Mouse (Mus musculus): ENCODE measurements around the gene Taf12. TPM values are rescaled to one million over a fixed set of nuclear protein-coding genes. Genes with fewer than 3 reads are reported as not detected.

Taf12 gene
- 15.5 TPM for polyA plus RNA-seq (2014; fragmentation: Illumina TruSeq; extraction: RNeasy Lipid Tissue Mini Kit (QIAGEN cat#74804); ENCODE audit: low read depth, low replicate concordance)

GRCm38 (mm10) chr4:132274156-132274862 lies at the start of gene Taf12:
Gene Taf12, plus strand, starts transcription at chr4:132274375.

GRCm38 (mm10) chr4:132261514-132262357 lies 12.4 kb upstream of the Taf12 start, which contains the start of gene Gmeb1:
Gene Gmeb1, minus strand, starts transcription at chr4:132261602.

GRCm38 (mm10) chr4:132302939-132303479 lies 28.8 kb downstream of the Taf12 start, which contains the start of gene Rab42:
Gene Rab42, minus strand, starts transcription at chr4:132303385.

GRCm38 (mm10) chr4:132329115-132329834 lies 55.1 kb downstream of the Taf12 start, which contains the start of gene Trnau1ap:
Gene Trnau1ap, minus strand, starts transcription at chr4:132329538.

Other genes with a start within 250 kb of the Taf12 start
- gene Gm10300, start 199.7 kb upstream of the Taf12 start, polyA plus RNA-seq (2014; fragmentation: Illumina TruSeq; extraction: RNeasy Lipid Tissue Mini Kit (QIAGEN cat#74804); ENCODE audit: low read depth, low replicate concordance), result not detected
- gene Epb41, start 199.1 kb upstream of the Taf12 start, polyA plus RNA-seq (2014; fragmentation: Illumina TruSeq; extraction: RNeasy Lipid Tissue Mini Kit (QIAGEN cat#74804); ENCODE audit: low read depth, low replicate concordance), result 43.0 TPM
- 0.23 TPM for gene Oprd1, start 129.9 kb upstream of the Taf12 start, polyA plus RNA-seq (2014; fragmentation: Illumina TruSeq; extraction: RNeasy Lipid Tissue Mini Kit (QIAGEN cat#74804); ENCODE audit: low read depth, low replicate concordance)
- gene Ythdf2, start 62.1 kb upstream of the Taf12 start, polyA plus RNA-seq (2014; fragmentation: Illumina TruSeq; extraction: RNeasy Lipid Tissue Mini Kit (QIAGEN cat#74804); ENCODE audit: low read depth, low replicate concordance), result 75.8 TPM
- 5.7 TPM for gene Gmeb1, start 12.8 kb upstream of the Taf12 start, polyA plus RNA-seq (2014; fragmentation: Illumina TruSeq; extraction: RNeasy Lipid Tissue Mini Kit (QIAGEN cat#74804); ENCODE audit: low read depth, low replicate concordance)
- gene Rab42, start 29.0 kb downstream of the Taf12 start, polyA plus RNA-seq (2014; fragmentation: Illumina TruSeq; extraction: RNeasy Lipid Tissue Mini Kit (QIAGEN cat#74804); ENCODE audit: low read depth, low replicate concordance), result not detected
- gene Trnau1ap, start 55.2 kb downstream of the Taf12 start, polyA plus RNA-seq (2014; fragmentation: Illumina TruSeq; extraction: RNeasy Lipid Tissue Mini Kit (QIAGEN cat#74804); ENCODE audit: low read depth, low replicate concordance), result 14.0 TPM
- 3.3 TPM for gene Rcc1, start 79.2 kb downstream of the Taf12 start, polyA plus RNA-seq (2014; fragmentation: Illumina TruSeq; extraction: RNeasy Lipid Tissue Mini Kit (QIAGEN cat#74804); ENCODE audit: low read depth, low replicate concordance)
- 36.9 TPM for gene Phactr4, start 148.1 kb downstream of the Taf12 start, polyA plus RNA-seq (2014; fragmentation: Illumina TruSeq; extraction: RNeasy Lipid Tissue Mini Kit (QIAGEN cat#74804); ENCODE audit: low read depth, low replicate concordance)
- 1.7 TPM for gene Med18, start 189.5 kb downstream of the Taf12 start, polyA plus RNA-seq (2014; fragmentation: Illumina TruSeq; extraction: RNeasy Lipid Tissue Mini Kit (QIAGEN cat#74804); ENCODE audit: low read depth, low replicate concordance)
- 1.4 TPM for gene Sesn2, start 236.1 kb downstream of the Taf12 start, polyA plus RNA-seq (2014; fragmentation: Illumina TruSeq; extraction: RNeasy Lipid Tissue Mini Kit (QIAGEN cat#74804); ENCODE audit: low read depth, low replicate concordance)

Data from adrenal gland, adult 10 weeks (tissue).